Mouse (Mus musculus) kidney, embryonic 15.5 days (tissue): ENCODE data around the gene Cutc. TPM values are rescaled to one million over a fixed set of nuclear protein-coding genes. Genes with fewer than 3 reads are reported as not detected.
A peak's percentile ranks its signal among the peaks of the same experiment; 100 is the strongest.

ENCODE experiments used
- ATAC-seq: fragments of 200-750 bp; cut with Nextera tagmentation; replicated peaks from 2 replicates; pipeline ENCODE4 v1.8.0; 2017; ENCODE audit warnings: moderate TSS enrichment; ENCODE audit not compliant: low FRiP score
- H3K27ac ChIP-seq: fragments of 300-500 bp; sonication (generic); 2 replicates; pipeline ENCODE4 v1.5.1; 2015; ENCODE audit warnings: mild to moderate bottlenecking, inconsistent platforms
- H3K27me3 ChIP-seq: fragments of 300-500 bp; sonication (generic); 2 replicates; pipeline ENCODE4 v1.6.1; 2015; ENCODE audit warnings: inconsistent platforms
- H3K36me3 ChIP-seq: fragments of 300-500 bp; sonication (generic); 2 replicates; pipeline ENCODE4 v1.6.1; 2015; ENCODE audit warnings: inconsistent platforms
- H3K4me1 ChIP-seq: fragments of 300-500 bp; sonication (generic); 2 replicates; pipeline ENCODE4 v1.6.1; 2015; ENCODE audit warnings: inconsistent platforms
- H3K4me2 ChIP-seq: fragments of 300-500 bp; sonication (generic); 2 replicates; pipeline ENCODE4 v1.6.1; 2015; ENCODE audit warnings: moderate library complexity, mild to moderate bottlenecking, inconsistent platforms
- H3K4me3 ChIP-seq: fragments of 300-500 bp; sonication (generic); replicated peaks from 2 replicates; pipeline ENCODE4 v1.5.1; 2015; ENCODE audit warnings: mild to moderate bottlenecking, inconsistent platforms
- H3K9ac ChIP-seq: fragments of 300-500 bp; sonication (generic); 2 replicates; pipeline ENCODE4 v1.6.1; 2015; ENCODE audit warnings: mild to moderate bottlenecking, inconsistent platforms
- H3K9me3 ChIP-seq: fragments of 300-500 bp; sonication (generic); replicated peaks from 2 replicates; pipeline ENCODE4 v1.6.1; 2016; ENCODE audit warnings: inconsistent platforms
- WGBS: fragments of 180-500 bp; shearing (Covaris S2); methylation state at CpG from one replicate; pipeline ENCODE4 v1.1.7; 2015; ENCODE audit warnings: mixed read lengths; 5-methylcytosine and 5-hydroxymethylcytosine counted together
- polyA plus RNA-seq: library from polyadenylated mRNA; unstranded; fragments of >200 nt; fragmentation: Nextera tagmentation; extraction: Ambion mirVana; gene quantifications from 2 replicates; pipeline ENCODE4 v1.2.1, GENCODE M21; 2015

The Cutc gene
- polyA plus RNA-seq, 1 experiment from 2014 or later = 17.4 TPM

- Histone ChIP-seq H3K9me3 (no peaks in the 10 kb centered on the region), H3K4me2 (no peak overlapping the region), H3K9ac (no peak overlapping the region), H3K27ac (no peak overlapping the region), H3K4me3 (no peak overlapping the region), H3K4me1 (peaks cover 14% of the 10 kb centered on the region), H3K36me3 (peaks cover 16% of the 10 kb centered on the region), H3K27me3 (no peaks in the 10 kb centered on the region)
- WGBS = 67% methylated on average over 2 of the region's 2 CpGs
- ATAC-seq = no peak
These were observed 2.1 kb downstream of the Cutc start for GRCm38 (mm10) chr19:43754872-43755271.

- Histone ChIP-seq H3K4me1 (no peaks in the 10 kb centered on the region), H3K27ac (no peak overlapping the region), H3K36me3 (peaks cover 7% of the 10 kb centered on the region; the same call in 1 of the 2 replicates), H3K9me3 (no peaks in the 10 kb centered on the region), H3K27me3 (no peaks in the 10 kb centered on the region), H3K4me3 (no peak overlapping the region), H3K4me2 (no peak overlapping the region), H3K9ac (no peak overlapping the region)
- WGBS = 22% methylated on average over 6 of the region's 6 CpGs
- ATAC-seq = no peak
These were observed 7.7 kb downstream of the Cutc start for GRCm38 (mm10) chr19:43760504-43760903.

- Histone ChIP-seq H3K4me2 (no peak overlapping the region), H3K27me3 (no peaks in the 10 kb centered on the region), H3K4me3 (no peak overlapping the region), H3K4me1 (no peaks in the 10 kb centered on the region), H3K9ac (no peak overlapping the region), H3K27ac (no peak overlapping the region), H3K36me3 (peaks cover 7% of the 10 kb centered on the region; the same call in 1 of the 2 replicates), H3K9me3 (no peaks in the 10 kb centered on the region)
- no peak for ATAC-seq
These were observed 8.9 kb downstream of the Cutc start for GRCm38 (mm10) chr19:43761543-43762256.

- no peaks in the 10 kb centered on the region for H3K27me3 ChIP-seq
- H3K4me2 ChIP-seq = no peak overlapping the region
- no peaks in the 10 kb centered on the region for H3K9me3 ChIP-seq
- H3K4me3 ChIP-seq = no peak overlapping the region
- H3K4me1 ChIP-seq = no peaks in the 10 kb centered on the region
- no peak overlapping the region for H3K27ac ChIP-seq
- 72% methylated on average over 2 of the region's 2 CpGs for WGBS
- no peak overlapping the region for H3K9ac ChIP-seq
- no peak for ATAC-seq
- H3K36me3 ChIP-seq = peaks cover 7% of the 10 kb centered on the region; the same call in 1 of the 2 replicates
These were observed 9.6 kb downstream of the Cutc start for GRCm38 (mm10) chr19:43762410-43762809.

GRCm38 (mm10) chr19:43766451-43766850 is 13.7 kb downstream of the Cutc start:
- 0 out of 2 replicates have a peak, but pooled peaks cover 4% of the 10 kb centered on the region for H3K36me3 ChIP-seq
- no peaks in the 10 kb centered on the region for H3K27me3 ChIP-seq
- no peak for ATAC-seq
- H3K4me3 ChIP-seq = no peak overlapping the region
- H3K9ac ChIP-seq = no peak overlapping the region
- H3K27ac ChIP-seq = no peak overlapping the region
- no peaks in the 10 kb centered on the region for H3K9me3 ChIP-seq
- 90% methylated on average over 5 of the region's 5 CpGs for WGBS
- H3K4me1 ChIP-seq = no peaks in the 10 kb centered on the region
- H3K4me2 ChIP-seq = no peak overlapping the region

- ATAC-seq = peak; percentile 60; the same call in 1 of the 2 replicates
- 0 out of 2 replicates have a peak, but pooled peaks cover 4% of the 10 kb centered on the region for H3K36me3 ChIP-seq
- no peak overlapping the region for H3K9ac ChIP-seq
- no peaks in the 10 kb centered on the region for H3K9me3 ChIP-seq
- H3K4me3 ChIP-seq = no peak overlapping the region
- H3K4me1 ChIP-seq = 0 out of 2 replicates have a peak, but pooled peaks cover 3% of the 10 kb centered on the region
- 70% methylated on average over 9 of the region's 9 CpGs for WGBS
- H3K27me3 ChIP-seq = no peaks in the 10 kb centered on the region
- H3K27ac ChIP-seq = no peak overlapping the region
- H3K4me2 ChIP-seq = no peak overlapping the region
These were observed 14.9 kb downstream of the Cutc start for GRCm38 (mm10) chr19:43767549-43768322.

- ATAC-seq = no peak
- Histone ChIP-seq H3K27me3 (no peaks in the 10 kb centered on the region), H3K27ac (peak overlapping the region; percentile 27; the same call in 1 of the 2 replicates), H3K36me3 (0 out of 2 replicates have a peak, but pooled peaks cover 4% of the 10 kb centered on the region), H3K4me3 (no peak overlapping the region), H3K4me1 (0 out of 2 replicates have a peak, but pooled peaks cover 3% of the 10 kb centered on the region), H3K4me2 (no peak overlapping the region), H3K9me3 (no peaks in the 10 kb centered on the region), H3K9ac (no peak overlapping the region)
- WGBS = 84% methylated on average over 5 of the region's 5 CpGs
These were observed 16.7 kb downstream of the Cutc start for GRCm38 (mm10) chr19:43769366-43769960.

- H3K4me2 ChIP-seq = no peak overlapping the region
- H3K9me3 ChIP-seq = no peaks in the 10 kb centered on the region
- H3K36me3 ChIP-seq = 0 out of 2 replicates have a peak, but pooled peaks cover 4% of the 10 kb centered on the region
- 0 out of 2 replicates have a peak, but pooled peaks cover 3% of the 10 kb centered on the region for H3K4me1 ChIP-seq
- no peak for ATAC-seq
- no peaks in the 10 kb centered on the region for H3K27me3 ChIP-seq
- H3K9ac ChIP-seq = no peak overlapping the region
- whole genome bisulfite sequencing = 86% methylated on average over 4 of the region's 4 CpGs
- H3K4me3 ChIP-seq = no peak overlapping the region
- no peak overlapping the region for H3K27ac ChIP-seq
These were observed 17.8 kb downstream of the Cutc start for GRCm38 (mm10) chr19:43770584-43770983.

- Histone ChIP-seq H3K27ac (no peak overlapping the region), H3K4me1 (0 out of 2 replicates have a peak, but pooled peaks cover 3% of the 10 kb centered on the region), H3K9me3 (no peaks in the 10 kb centered on the region), H3K36me3 (0 out of 2 replicates have a peak, but pooled peaks cover 4% of the 10 kb centered on the region), H3K9ac (no peak overlapping the region), H3K4me3 (no peak overlapping the region), H3K4me2 (no peak overlapping the region), H3K27me3 (no peaks in the 10 kb centered on the region)
- ATAC-seq = no peak
- WGBS = 90% methylated on average over 5 of the region's 5 CpGs
These were observed 18.7 kb downstream of the Cutc start for GRCm38 (mm10) chr19:43771499-43771969.

- ATAC-seq = no peak
- Histone ChIP-seq H3K9me3 (no peaks in the 10 kb centered on the region), H3K9ac (no peak overlapping the region), H3K36me3 (0 out of 2 replicates have a peak, but pooled peaks cover 4% of the 10 kb centered on the region), H3K4me2 (no peak overlapping the region), H3K4me1 (0 out of 2 replicates have a peak, but pooled peaks cover 3% of the 10 kb centered on the region), H3K27ac (no peak overlapping the region), H3K27me3 (no peaks in the 10 kb centered on the region), H3K4me3 (no peak overlapping the region)
- 74% methylated on average over 6 of the region's 6 CpGs for WGBS
These were observed 19.5 kb downstream of the Cutc start for GRCm38 (mm10) chr19:43772311-43772710.

GRCm38 (mm10) chr19:43775433-43775832 is 22.6 kb downstream of the Cutc start:
- no peaks in the 10 kb centered on the region for H3K36me3 ChIP-seq
- no peaks in the 10 kb centered on the region for H3K9me3 ChIP-seq
- H3K4me3 ChIP-seq = no peak overlapping the region
- H3K27ac ChIP-seq = no peak overlapping the region
- WGBS = 67% methylated on average over 10 of the region's 10 CpGs
- H3K4me2 ChIP-seq = no peak overlapping the region
- H3K9ac ChIP-seq = no peak overlapping the region
- 0 out of 2 replicates have a peak, but pooled peaks cover 3% of the 10 kb centered on the region for H3K4me1 ChIP-seq
- no peak for ATAC-seq
- H3K27me3 ChIP-seq = no peaks in the 10 kb centered on the region
